Mouse (Mus musculus) Muller cell, postnatal 12 days (primary cell): ENCODE data around the gene Cbfa2t2.

ENCODE experiments used
- DNase-seq: peaks from one replicate; pipeline ENCODE4 v3.0.0-alpha.2; 2015; ENCODE audit errors: inconsistent ontology term

Gene Cbfa2t2

GRCm38 (mm10) chr2:154568329-154569070 is 132.2 kb downstream of the Cbfa2t2 start:
- peak; percentile 48 for DNase-seq

GRCm38 (mm10) chr2:154569071-154569748 is 132.9 kb downstream of the Cbfa2t2 start:
- DNase-seq, result peak; percentile 85

GRCm38 (mm10) chr2:154569836-154570286 is 133.6 kb downstream of the Cbfa2t2 start, which contains the start of gene E2f1:
Gene E2f1, minus strand, starts transcription at chr2:154569892.
- DNase-seq, result peak; percentile 98

DNA sequence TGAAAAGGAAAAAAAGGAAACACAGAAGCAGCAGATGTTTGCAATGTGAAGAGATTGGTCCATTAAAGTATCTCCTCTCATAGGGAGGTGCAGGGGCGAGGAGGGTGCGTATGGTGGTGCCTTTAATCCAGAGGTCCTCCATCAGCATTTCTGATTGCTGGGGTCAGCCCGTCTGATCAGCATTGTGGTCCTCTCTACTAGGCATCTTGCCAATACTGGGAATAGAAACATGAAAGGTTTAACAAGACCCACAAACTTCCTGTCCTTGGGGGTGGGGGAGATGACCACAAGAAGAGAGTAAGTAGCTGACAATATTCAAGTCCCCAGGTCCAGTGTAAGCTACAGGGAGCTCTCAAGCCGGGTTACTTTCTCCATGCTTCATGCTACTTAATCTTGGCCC is 134.4 kb downstream of the Cbfa2t2 start:
- DNase-seq, result no peak

DNA sequence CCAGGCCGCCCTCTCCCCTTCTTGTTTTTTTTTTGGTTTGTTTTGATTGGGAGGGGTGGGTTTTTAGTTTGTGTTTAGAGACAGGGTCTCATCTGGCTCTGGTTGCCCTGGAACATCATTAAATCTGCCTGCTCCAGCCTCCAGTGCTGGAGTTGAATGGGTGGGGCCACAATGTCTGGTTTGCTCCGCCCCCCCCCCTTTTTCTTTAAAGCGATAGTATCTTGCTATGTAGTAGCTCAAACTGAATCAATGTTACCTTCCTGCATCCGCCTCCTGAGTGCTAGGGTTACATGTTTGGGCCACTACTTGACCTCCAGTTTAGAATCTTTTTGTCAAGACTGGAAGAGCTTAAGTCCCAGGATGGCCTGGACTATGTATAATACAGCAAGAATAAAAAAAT is 135.0 kb downstream of the Cbfa2t2 start:
- no peak for DNase-seq

DNA sequence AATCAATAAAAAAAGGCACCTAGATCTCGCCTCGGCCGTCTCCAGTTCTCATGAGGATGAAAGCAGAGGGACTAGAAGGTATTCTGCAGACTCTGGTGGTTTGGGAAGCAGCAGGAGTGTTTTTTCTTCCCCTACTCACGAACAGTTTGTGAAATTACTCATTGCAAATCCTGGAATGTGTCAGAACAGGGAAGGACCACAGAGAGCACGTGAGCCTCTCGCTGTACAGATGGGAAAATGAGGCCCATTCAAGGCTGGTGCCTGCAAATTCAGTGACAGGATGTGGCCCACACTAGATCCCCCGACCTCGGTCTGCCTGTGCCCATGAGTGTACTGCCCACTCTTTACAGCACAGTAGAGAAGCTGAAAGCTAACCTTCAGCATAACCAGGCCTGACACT is 135.7 kb downstream of the Cbfa2t2 start:
- peak; percentile 46 for DNase-seq

DNA sequence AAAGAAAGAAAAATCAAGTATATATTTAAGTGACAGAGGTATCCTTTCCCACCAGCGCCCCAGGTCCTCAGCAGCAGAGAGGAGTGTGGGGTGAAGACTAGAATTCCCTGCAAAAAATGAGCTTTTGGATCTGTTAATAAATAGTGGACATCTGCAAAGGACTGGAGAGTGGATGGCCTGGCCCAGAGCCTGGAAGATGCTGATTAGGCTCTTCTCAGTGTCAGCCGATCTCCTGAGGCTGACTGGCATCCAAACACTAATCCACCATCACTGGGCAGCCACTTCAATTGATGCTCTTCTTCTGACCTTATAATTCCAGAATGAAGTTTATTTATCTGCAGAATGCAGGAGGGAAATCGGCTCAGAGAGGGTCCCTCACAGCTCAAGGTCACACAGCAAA is 136.7 kb downstream of the Cbfa2t2 start:
- no peak for DNase-seq

GRCm38 (mm10) chr2:154574271-154574670 is 138.0 kb downstream of the Cbfa2t2 start:
- peak; percentile 66 for DNase-seq

GRCm38 (mm10) chr2:154576876-154577743 is 140.8 kb downstream of the Cbfa2t2 start:
- DNase-seq, result peak; percentile 63

DNA sequence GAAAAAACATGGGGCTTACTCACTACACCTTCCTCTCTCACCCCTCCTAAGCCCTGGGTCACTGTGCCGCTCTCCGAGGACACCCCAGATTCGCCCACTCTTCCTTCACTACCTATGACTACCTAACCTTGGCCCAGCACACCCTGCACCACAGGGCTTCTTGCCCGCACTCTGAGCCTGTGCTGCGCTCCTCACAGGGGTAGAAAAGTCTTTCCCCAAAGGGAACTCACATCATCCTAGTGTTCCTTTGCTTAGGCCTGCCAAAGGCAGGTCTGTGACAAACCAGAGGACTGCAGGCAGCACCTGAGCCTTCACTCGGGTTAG is 141.4 kb downstream of the Cbfa2t2 start:
- no peak for DNase-seq

- peak; percentile 66 for DNase-seq
Observed at GRCm38 (mm10) chr2:154580586-154580985, 144.3 kb downstream of the Cbfa2t2 start.

DNA sequence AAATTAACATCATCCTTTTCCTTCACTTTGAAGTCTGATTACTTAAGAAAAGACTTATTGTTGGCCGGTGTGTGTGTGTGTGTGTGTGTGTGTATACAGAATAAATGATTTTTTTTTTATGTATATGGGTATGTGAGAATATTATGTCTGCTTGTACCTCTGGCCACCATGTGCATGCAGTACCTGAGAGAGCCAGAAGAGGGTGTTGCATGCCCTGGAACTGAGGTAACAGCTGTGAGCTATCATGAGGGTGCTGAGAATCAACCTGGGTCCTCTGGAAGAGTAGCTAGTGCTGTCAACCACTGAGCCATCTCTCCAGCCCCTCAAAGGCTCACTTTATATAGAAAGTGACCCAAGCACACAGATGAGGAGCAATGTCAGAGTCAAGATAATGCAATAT is 145.1 kb downstream of the Cbfa2t2 start:
- DNase-seq, result no peak

- peak; percentile 36 for DNase-seq
Observed at GRCm38 (mm10) chr2:154583906-154584872, 147.9 kb downstream of the Cbfa2t2 start.

- DNase-seq, result peak; percentile 88
Observed at GRCm38 (mm10) chr2:154584931-154585601, 148.8 kb downstream of the Cbfa2t2 start.

GRCm38 (mm10) chr2:154586405-154586804 is 150.1 kb downstream of the Cbfa2t2 start:
- DNase-seq, result no peak
